Mouse (Mus musculus) liver, embryonic 14.5 days (tissue): ENCODE data around the gene Ssbp3.

Experiments
- CTCF ChIP-seq: IDR thresholded peaks from 2 replicates; pipeline ENCODE4 v1.5.1; 2016; ENCODE audit warnings: antibody characterized with exemption, low read depth, control low read depth
- EP300 ChIP-seq: IDR thresholded peaks from 2 replicates; pipeline ENCODE4 v1.6.1; 2016; ENCODE audit warnings: antibody characterized with exemption, low read depth

GRCm38 (mm10) chr4:106981385-106982103, 71.0 kb downstream of the Ssbp3 start:
- TF ChIP-seq CTCF (no peak), EP300 (no peak)
